Mouse (Mus musculus): ENCODE measurements around the gene Ccdc27. TPM values are rescaled to one million over a fixed set of nuclear protein-coding genes. Genes with fewer than 3 reads are reported as not detected.

The Ccdc27 gene
- polyA plus RNA-seq, 1 experiment from 2014 or later, result 0.04 TPM

DNA sequence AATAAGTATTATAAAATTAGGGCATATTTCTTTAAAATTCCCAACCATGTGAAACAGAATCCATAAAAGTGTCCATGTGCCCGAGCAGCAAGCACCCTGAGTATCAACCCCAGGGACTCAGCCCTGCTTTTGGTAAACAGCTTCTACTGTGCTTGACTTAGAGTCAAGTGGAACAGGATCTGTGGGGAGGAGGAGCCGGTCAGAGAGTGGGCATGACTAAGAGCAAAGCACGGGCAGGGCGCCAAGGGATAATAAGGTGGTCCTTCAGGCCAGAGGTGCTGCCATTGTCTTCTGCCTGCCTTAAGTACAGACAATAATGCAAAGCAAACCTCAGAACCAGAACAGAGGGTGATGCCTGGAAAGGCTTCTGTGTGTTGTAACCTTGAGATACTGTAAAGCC is 34.7 kb downstream of the Ccdc27 start:
- WGBS (ENCODE audit: insufficient replicate concordance), result 65% methylated on average over 4 of the region's 4 CpGs
- Histone ChIP-seq H3K4me3 (ENCODE audit: low read depth, low read length) (no peak overlapping the region), H3K9me3 (replicated peaks; ENCODE audit: control insufficient read depth, low read length) (no peaks in the 10 kb centered on the region), H3K9ac (ENCODE audit: low read depth, low read length) (no peak overlapping the region), H3K36me3 (ENCODE audit: control insufficient read depth, insufficient read depth) (no peaks in the 10 kb centered on the region; the same call in 1 of the 2 replicates), H3K4me1 (ENCODE audit: control insufficient read depth, low read depth, low read length) (peaks cover 5% of the 10 kb centered on the region), H3K4me2 (ENCODE audit: low read depth, low read length) (no peak overlapping the region), H3K27me3 (ENCODE audit: control insufficient read depth, insufficient read depth, low read depth, low read length) (no peaks in the 10 kb centered on the region), H3K27ac (ENCODE audit: low read length) (no peak overlapping the region)
- no peak for ATAC-seq (ENCODE audit: low read depth)

DNA sequence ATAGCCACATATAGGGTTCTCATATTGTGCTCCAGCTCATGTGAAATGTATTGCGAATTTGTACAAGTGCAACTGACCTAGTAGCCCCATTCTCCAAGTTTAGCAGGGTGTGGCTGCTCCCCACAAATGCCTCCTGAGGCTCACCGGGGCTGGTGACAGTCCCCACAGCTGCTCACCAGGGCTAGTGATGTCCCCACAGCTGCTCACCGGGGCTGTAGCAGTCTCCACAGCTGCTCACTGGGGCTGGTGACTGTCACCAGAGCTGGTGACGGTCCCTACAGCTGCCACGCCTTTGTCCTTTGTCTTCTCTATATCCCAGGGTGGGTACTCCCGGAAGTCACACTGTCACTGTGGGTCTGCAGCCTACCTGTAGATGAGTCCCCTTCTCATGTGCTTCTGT is 36.2 kb downstream of the Ccdc27 start:
- Histone ChIP-seq H3K4me3 (ENCODE audit: low read depth, low read length) (no peak overlapping the region), H3K4me1 (ENCODE audit: control insufficient read depth, low read depth, low read length) (peaks cover 2% of the 10 kb centered on the region; the same call in 1 of the 2 replicates), H3K36me3 (ENCODE audit: control insufficient read depth, insufficient read depth) (no peaks in the 10 kb centered on the region; the same call in 1 of the 2 replicates), H3K9ac (ENCODE audit: low read depth, low read length) (no peak overlapping the region), H3K27me3 (ENCODE audit: control insufficient read depth, insufficient read depth, low read depth, low read length) (no peaks in the 10 kb centered on the region), H3K4me2 (ENCODE audit: low read depth, low read length) (no peak overlapping the region), H3K9me3 (replicated peaks; ENCODE audit: control insufficient read depth, low read length) (no peaks in the 10 kb centered on the region), H3K27ac (ENCODE audit: low read length) (no peak overlapping the region)
- ATAC-seq (ENCODE audit: low read depth), result no peak
- 82% methylated on average over 6 of the region's 6 CpGs for WGBS (ENCODE audit: insufficient replicate concordance)

DNA sequence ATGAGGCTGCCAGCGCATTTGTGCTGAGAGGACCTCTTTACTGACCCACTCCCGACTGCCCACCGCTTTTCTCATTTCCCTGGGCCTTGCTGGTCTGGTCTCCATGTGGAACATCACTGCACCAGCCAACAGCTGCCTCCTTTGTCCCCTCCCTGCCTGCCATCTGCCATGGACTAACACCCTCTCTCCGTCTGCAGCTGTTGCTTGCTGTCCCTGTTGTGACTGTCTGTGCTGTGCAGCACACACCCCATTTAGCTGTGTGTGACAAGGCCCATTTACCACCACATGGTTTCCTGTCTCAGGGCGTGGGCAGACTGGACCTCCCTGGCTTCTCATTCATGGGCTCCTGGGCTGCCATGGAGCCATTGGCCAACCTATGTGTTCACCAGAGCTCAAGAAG is 37.0 kb downstream of the Ccdc27 start:
- Histone ChIP-seq H3K9ac (ENCODE audit: low read depth, low read length) (no peak overlapping the region), H3K4me3 (ENCODE audit: low read depth, low read length) (no peak overlapping the region), H3K36me3 (ENCODE audit: control insufficient read depth, insufficient read depth) (no peaks in the 10 kb centered on the region; the same call in 1 of the 2 replicates), H3K27me3 (ENCODE audit: control insufficient read depth, insufficient read depth, low read depth, low read length) (no peaks in the 10 kb centered on the region), H3K4me2 (ENCODE audit: low read depth, low read length) (no peak overlapping the region), H3K9me3 (replicated peaks; ENCODE audit: control insufficient read depth, low read length) (no peaks in the 10 kb centered on the region), H3K4me1 (ENCODE audit: control insufficient read depth, low read depth, low read length) (no peaks in the 10 kb centered on the region), H3K27ac (ENCODE audit: low read length) (no peak overlapping the region)
- no peak for ATAC-seq (ENCODE audit: low read depth)
- WGBS (ENCODE audit: insufficient replicate concordance), result 73% methylated on average over 5 of the region's 5 CpGs

DNA sequence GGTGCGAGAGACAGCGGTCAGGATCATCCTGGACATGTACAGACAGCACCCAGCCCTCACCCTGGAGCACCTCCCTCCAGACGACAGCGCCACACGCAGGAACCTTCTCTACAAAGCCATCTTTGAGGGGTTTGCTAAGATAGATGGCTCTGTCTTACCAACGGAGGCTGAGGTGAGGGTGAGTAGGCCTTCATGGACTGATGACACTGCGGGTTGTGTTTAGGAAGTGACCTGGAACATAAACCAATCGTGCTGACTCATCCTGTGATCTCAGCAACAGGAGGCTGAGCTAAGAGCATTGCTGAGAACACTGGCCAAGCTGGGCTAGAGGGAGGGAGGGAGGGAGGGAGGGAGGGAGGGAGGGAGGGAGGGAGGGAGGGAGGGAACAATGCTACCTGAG is 49.0 kb downstream of the Ccdc27 start:
- H3K27me3 ChIP-seq (ENCODE audit: control insufficient read depth, insufficient read depth, low read depth, low read length), result no peaks in the 10 kb centered on the region
- H3K36me3 ChIP-seq (ENCODE audit: control insufficient read depth, insufficient read depth), result peaks cover 22% of the 10 kb centered on the region
- no peak overlapping the region for H3K27ac ChIP-seq (ENCODE audit: low read length)
- no peak overlapping the region for H3K4me2 ChIP-seq (ENCODE audit: low read depth, low read length)
- no peak overlapping the region for H3K4me3 ChIP-seq (ENCODE audit: low read depth, low read length)
- no peaks in the 10 kb centered on the region for H3K4me1 ChIP-seq (ENCODE audit: control insufficient read depth, low read depth, low read length)
- no peak for ATAC-seq (ENCODE audit: low read depth)
- no peak overlapping the region for H3K9ac ChIP-seq (ENCODE audit: low read depth, low read length)
- 82% methylated on average over 8 of the region's 8 CpGs for WGBS (ENCODE audit: insufficient replicate concordance)
- no peaks in the 10 kb centered on the region for H3K9me3 ChIP-seq (replicated peaks; ENCODE audit: control insufficient read depth, low read length)

DNA sequence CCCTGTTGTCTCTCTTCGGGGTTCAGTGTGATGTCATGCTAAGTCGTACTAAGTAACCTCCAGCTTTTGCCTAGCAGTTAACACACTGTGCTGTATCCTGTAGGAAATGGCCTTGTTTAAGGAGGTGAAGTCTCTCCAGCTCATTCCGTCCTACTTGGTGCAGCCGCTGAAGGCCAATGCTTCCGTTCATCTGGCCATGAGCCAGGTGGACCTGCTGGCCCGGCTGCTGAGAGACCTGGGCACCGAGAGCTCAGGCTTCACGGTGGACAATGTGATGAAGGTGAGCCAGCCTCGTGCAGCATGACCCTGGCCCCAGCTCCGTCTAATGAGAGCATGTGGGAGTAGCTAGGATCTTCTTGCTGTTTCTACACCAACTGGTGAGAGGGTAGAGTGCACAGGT is 49.8 kb downstream of the Ccdc27 start:
- Histone ChIP-seq H3K9me3 (replicated peaks; ENCODE audit: control insufficient read depth, low read length) (no peaks in the 10 kb centered on the region), H3K27ac (ENCODE audit: low read length) (no peak overlapping the region), H3K9ac (ENCODE audit: low read depth, low read length) (no peak overlapping the region), H3K4me1 (ENCODE audit: control insufficient read depth, low read depth, low read length) (no peaks in the 10 kb centered on the region), H3K4me3 (ENCODE audit: low read depth, low read length) (no peak overlapping the region), H3K4me2 (ENCODE audit: low read depth, low read length) (no peak overlapping the region), H3K36me3 (ENCODE audit: control insufficient read depth, insufficient read depth) (peaks cover 28% of the 10 kb centered on the region), H3K27me3 (ENCODE audit: control insufficient read depth, insufficient read depth, low read depth, low read length) (no peaks in the 10 kb centered on the region)
- WGBS (ENCODE audit: insufficient replicate concordance), result 79% methylated on average over 10 of the region's 10 CpGs
- no peak for ATAC-seq (ENCODE audit: low read depth)

DNA sequence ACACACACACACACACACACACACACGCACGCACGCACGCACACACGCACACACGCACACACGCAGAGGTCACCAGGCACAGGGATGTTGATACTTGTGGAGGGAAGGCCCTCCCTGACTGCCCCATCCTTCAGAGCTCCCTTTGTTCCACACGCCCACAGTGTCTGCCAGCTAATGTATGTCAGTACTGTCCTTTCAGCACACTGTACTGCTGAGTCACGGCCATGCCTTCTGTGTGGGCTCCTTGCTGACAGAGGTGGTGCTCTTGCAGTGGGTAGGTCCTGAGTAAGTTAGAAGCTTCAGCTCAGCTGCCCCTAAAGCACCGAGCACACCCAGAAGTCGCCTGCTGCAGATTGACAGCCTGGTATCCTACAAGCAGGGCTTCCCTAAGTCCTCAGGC is 62.0 kb downstream of the Ccdc27 start:
- ATAC-seq (ENCODE audit: low read depth), result no peak
- H3K36me3 ChIP-seq (ENCODE audit: control insufficient read depth, insufficient read depth), result peaks cover 11% of the 10 kb centered on the region

DNA sequence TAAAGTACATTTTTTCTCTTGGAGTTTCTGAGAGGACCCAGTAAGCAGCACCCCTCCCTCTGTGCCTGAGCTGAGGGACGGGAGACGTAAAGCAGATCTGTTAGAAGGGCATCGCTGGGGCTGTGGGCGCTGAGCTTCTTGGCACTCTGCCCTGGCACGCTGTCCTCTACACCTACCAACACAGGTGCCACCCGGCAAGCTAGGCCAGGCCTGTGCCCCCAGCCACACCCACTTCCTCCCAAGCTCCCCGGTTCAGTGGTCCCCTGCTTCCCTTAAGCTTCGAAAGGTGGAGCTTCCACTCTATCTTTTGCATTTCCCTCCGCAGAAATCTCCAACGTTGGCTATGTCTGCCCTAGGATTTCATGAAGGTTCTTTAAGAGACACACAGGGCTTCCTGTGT is 63.2 kb downstream of the Ccdc27 start:
- Histone ChIP-seq H3K9ac (ENCODE audit: low read depth, low read length) (no peak overlapping the region), H3K27me3 (ENCODE audit: control insufficient read depth, insufficient read depth, low read depth, low read length) (no peaks in the 10 kb centered on the region), H3K27ac (ENCODE audit: low read length) (no peak overlapping the region), H3K4me2 (ENCODE audit: low read depth, low read length) (no peak overlapping the region), H3K36me3 (ENCODE audit: control insufficient read depth, insufficient read depth) (no peaks in the 10 kb centered on the region; the same call in 1 of the 2 replicates), H3K9me3 (replicated peaks; ENCODE audit: control insufficient read depth, low read length) (no peaks in the 10 kb centered on the region), H3K4me3 (ENCODE audit: low read depth, low read length) (no peak overlapping the region), H3K4me1 (ENCODE audit: control insufficient read depth, low read depth, low read length) (peaks cover 18% of the 10 kb centered on the region)
- WGBS (ENCODE audit: insufficient replicate concordance), result 74% methylated on average over 10 of the region's 10 CpGs
- ATAC-seq (ENCODE audit: low read depth), result no peak

More for the DNA sequence above, 62.0 kb downstream of the Ccdc27 start:
- Histone ChIP-seq H3K4me3 (ENCODE audit: low read depth, low read length) (no peak overlapping the region), H3K4me1 (ENCODE audit: control insufficient read depth, low read depth, low read length) (peaks cover 15% of the 10 kb centered on the region), H3K27me3 (ENCODE audit: control insufficient read depth, insufficient read depth, low read depth, low read length) (no peaks in the 10 kb centered on the region), H3K27ac (ENCODE audit: low read length) (no peak overlapping the region), H3K9ac (ENCODE audit: low read depth, low read length) (no peak overlapping the region), H3K9me3 (replicated peaks; ENCODE audit: control insufficient read depth, low read length) (no peaks in the 10 kb centered on the region), H3K4me2 (ENCODE audit: low read depth, low read length) (no peak overlapping the region)
- WGBS (ENCODE audit: insufficient replicate concordance), result 78% methylated on average over 11 of the region's 11 CpGs

Other genes starting within 250 kb of the Ccdc27 start
- 45.4 and 52.0 TPM in 2 replicates for gene A430005L14Rik, start 85.4 kb downstream of the Ccdc27 start, polyA plus RNA-seq (2015; fragmentation: Nextera tagmentation; extraction: Ambion mirVana)
- 6.7 and 6.9 TPM in 2 replicates for gene Dffb, start 67.6 kb downstream of the Ccdc27 start, polyA plus RNA-seq (2015; fragmentation: Nextera tagmentation; extraction: Ambion mirVana)
- 5.3 and 5.6 TPM in 2 replicates for gene Cep104, start 67.5 kb downstream of the Ccdc27 start, polyA plus RNA-seq (2015; fragmentation: Nextera tagmentation; extraction: Ambion mirVana)
- 11.8 and 12.2 TPM in 2 replicates for gene Lrrc47, start 30.9 kb downstream of the Ccdc27 start, polyA plus RNA-seq (2015; fragmentation: Nextera tagmentation; extraction: Ambion mirVana)
- 271 and 290 TPM in 2 replicates for gene Smim1, start 16.4 kb downstream of the Ccdc27 start, polyA plus RNA-seq (2015; fragmentation: Nextera tagmentation; extraction: Ambion mirVana)
- gene Trp73, start 97.5 kb upstream of the Ccdc27 start, polyA plus RNA-seq (2015; fragmentation: Nextera tagmentation; extraction: Ambion mirVana), result 0.05 TPM in 1 of 2 replicates, not detected in the other
- gene Wrap73, start 99.7 kb upstream of the Ccdc27 start, polyA plus RNA-seq (2015; fragmentation: Nextera tagmentation; extraction: Ambion mirVana), result 22.5 and 24.7 TPM in 2 replicates
- 128 and 131 TPM in 2 replicates for gene Tprgl, start 118.0 kb upstream of the Ccdc27 start, polyA plus RNA-seq (2015; fragmentation: Nextera tagmentation; extraction: Ambion mirVana)
- gene Megf6, start 128.1 kb upstream of the Ccdc27 start, polyA plus RNA-seq (2015; fragmentation: Nextera tagmentation; extraction: Ambion mirVana), result 1.7 and 1.9 TPM in 2 replicates

Data from liver, embryonic 16.5 days (tissue).